Mouse (Mus musculus) left cerebral cortex, adult 2 months (tissue): ENCODE measurements around the gene Wdr95. TPM values are rescaled to one million over a fixed set of nuclear protein-coding genes. Genes with fewer than 3 reads are reported as not detected.
"Not testable (repeated sequence)": the region's sequence is repeated elsewhere in the genome, so short reads cannot be mapped to it uniquely, and the experiment has no call there.

Experiments used
- DNase-seq, 2 experiments: peaks; one replicate each; pipeline ENCODE4 v3.0.0; 2021 to 2022; ENCODE audit warnings: low spot score in 2 of 2, mixed read lengths in 1 of 2; ENCODE audit errors: extremely low spot score in 1 of 2
- H3K27ac ChIP-seq: fragments of 200-600 bp; 2 replicates; pipeline ENCODE4 v1.8.1; 2022
- H3K4me3 ChIP-seq: fragments of 200-600 bp; 2 replicates; pipeline ENCODE4 v1.8.1; 2022
- CTCF ChIP-seq: fragments of 200-600 bp; IDR thresholded peaks from 2 replicates; pipeline ENCODE4 v1.8.1; 2022; ENCODE audit warnings: antibody characterized with exemption, mild to moderate bottlenecking, moderate library complexity
- intact Hi-C: fragments of 180-260 bp; cut with DNase I; formaldehyde crosslinking; loops from one replicate; pipeline ENCODE4 v1.15.1; 2025
- total RNA-seq, 2 experiments: library from RNA; stranded (reverse); gene quantifications; 2 replicates each; pipeline ENCODE4 v1.2.3; 2021

Gene Wdr95
- total RNA-seq, 2 experiments from 2014 or later = 0.56 to 0.75 TPM

GRCm38 (mm10) chr5:149523856-149524241, 4.6 kb upstream of the Wdr95 start:
- Histone ChIP-seq H3K27ac (peak overlapping the region; percentile 72; the same call in 1 of the 2 replicates), H3K4me3 (no peak overlapping the region)
- intact Hi-C loops = loop anchor here (1.0 to 5.0 kb wide), 7 partner anchors 41 to 717 kb away; partner anchors contain the start of genes Hmgb1 and Uspl1
- DNase-seq = no peak
- TF ChIP-seq CTCF = no peak

- H3K4me3 ChIP-seq = peak overlapping the region; percentile 31; the same call in 1 of the 2 replicates
- intact Hi-C loops = loop anchor here (1.0 to 5.0 kb wide), 7 partner anchors 41 to 717 kb away; partner anchors contain the start of genes Hmgb1 and Uspl1
- peak overlapping the region; percentile 72 for H3K27ac ChIP-seq
- DNase-seq = peak; percentile 87 to 89
- peak; percentile 97 for TF ChIP-seq CTCF
These were observed 4.1 kb upstream of the Wdr95 start for GRCm38 (mm10) chr5:149524242-149524858.

GRCm38 (mm10) chr5:149525055-149525785, 3.3 kb upstream of the Wdr95 start:
- peak overlapping the region; percentile 72 for H3K27ac ChIP-seq
- DNase-seq = no peak
- TF ChIP-seq CTCF = peak; percentile 22
- no peak overlapping the region; the same call in 1 of the 2 replicates for H3K4me3 ChIP-seq
- intact Hi-C loops = loop anchor here (2.0 to 5.0 kb wide), 3 partner anchors 42 to 188 kb away; no protein-coding TSS in a partner anchor

- H3K4me3 ChIP-seq = no peak overlapping the region
- no peak for DNase-seq
- no peak for TF ChIP-seq CTCF
- peak overlapping the region; percentile 24; the same call in 1 of the 2 replicates for H3K27ac ChIP-seq
- intact Hi-C loops = loop anchor here (5.0 kb wide), 1 partner anchor 41 kb away; no protein-coding TSS in a partner anchor
These were observed 2.0 kb upstream of the Wdr95 start for GRCm38 (mm10) chr5:149526467-149526951.

- not testable (repeated sequence) for DNase-seq, H3K4me3 ChIP-seq
- intact Hi-C loops = loop anchor here (5.0 kb wide), 1 partner anchor 40 kb away; no protein-coding TSS in a partner anchor
- H3K27ac ChIP-seq = peak overlapping the region; percentile 24; the same call in 1 of the 2 replicates
These were observed 1.2 kb upstream of the Wdr95 start for GRCm38 (mm10) chr5:149527292-149527691.

- no peak for TF ChIP-seq CTCF
- intact Hi-C loops = no loop called here
- no peak overlapping the region for H3K27ac ChIP-seq
- DNase-seq = no peak
- no peak overlapping the region for H3K4me3 ChIP-seq
These were observed 5.4 kb downstream of the Wdr95 start for GRCm38 (mm10) chr5:149533847-149534246.

GRCm38 (mm10) chr5:149536005-149536404, 7.5 kb downstream of the Wdr95 start:
- no peak for DNase-seq
- Histone ChIP-seq H3K4me3 (peak overlapping the region; percentile 54), H3K27ac (peak overlapping the region; percentile 82)
- TF ChIP-seq CTCF = no peak
- intact Hi-C loops = loop anchor here (2.0 to 5.0 kb wide), 3 partner anchors 76 to 569 kb away; no protein-coding TSS in a partner anchor

- peak overlapping the region; percentile 54 for H3K4me3 ChIP-seq
- peak overlapping the region; percentile 95 for H3K27ac ChIP-seq
- no peak for TF ChIP-seq CTCF
- intact Hi-C loops = loop anchor here (2.0 to 5.0 kb wide), 3 partner anchors 74 to 571 kb away; no protein-coding TSS in a partner anchor
- DNase-seq = peak in 1 of 2 experiments; percentile 53
These were observed 9.5 kb downstream of the Wdr95 start for GRCm38 (mm10) chr5:149537796-149538511.

- no peak for DNase-seq
- intact Hi-C loops = loop anchor here (5.0 kb wide), 2 partner anchors 74 to 571 kb away; no protein-coding TSS in a partner anchor
- Histone ChIP-seq H3K4me3 (peak overlapping the region; percentile 54), H3K27ac (peak overlapping the region; percentile 95)
- TF ChIP-seq CTCF = no peak
These were observed 10.1 kb downstream of the Wdr95 start for GRCm38 (mm10) chr5:149538531-149538930.

- Histone ChIP-seq H3K27ac (no peak overlapping the region; the same call in 1 of the 2 replicates), H3K4me3 (no peak overlapping the region)
- intact Hi-C loops = loop anchor here (5.0 kb wide), 2 partner anchors 73 to 572 kb away; no protein-coding TSS in a partner anchor
- no peak for TF ChIP-seq CTCF
- DNase-seq = no peak
These were observed 10.6 kb downstream of the Wdr95 start for GRCm38 (mm10) chr5:149539051-149539450.

- Histone ChIP-seq H3K4me3 (no peak overlapping the region), H3K27ac (no peak overlapping the region)
- TF ChIP-seq CTCF = no peak
- no peak for DNase-seq
- intact Hi-C loops = no loop called here
These were observed 22.7 kb downstream of the Wdr95 start for GRCm38 (mm10) chr5:149551179-149551578.
